Mouse (Mus musculus) erythroblast, embryonic 14.5 days (primary cell): ENCODE measurements around the gene Jmy. TPM values are rescaled to one million over a fixed set of nuclear protein-coding genes. Genes with fewer than 3 reads are reported as not detected.

Source experiments
- H3K27me3 ChIP-seq: 2 replicates; pipeline ENCODE4 v1.6.1; 2012; ENCODE audit warnings: inconsistent platforms; ENCODE audit not compliant: control insufficient read depth
- H3K36me3 ChIP-seq: 2 replicates; pipeline ENCODE4 v1.6.1; 2012; ENCODE audit warnings: mild to moderate bottlenecking, inconsistent platforms; ENCODE audit not compliant: control insufficient read depth
- H3K4me1 ChIP-seq: 2 replicates; pipeline ENCODE4 v1.6.1; 2012; ENCODE audit warnings: inconsistent platforms; ENCODE audit not compliant: control insufficient read depth
- H3K4me3 ChIP-seq: replicated peaks from 2 replicates; pipeline ENCODE3; 2012; ENCODE audit warnings: moderate library complexity, mild to moderate bottlenecking, inconsistent platforms
- H3K9me3 ChIP-seq: 2 replicates; pipeline ENCODE4 v1.6.1; 2012; ENCODE audit warnings: low read length, inconsistent platforms, mixed read lengths; ENCODE audit not compliant: control insufficient read depth
- GATA1 ChIP-seq: IDR thresholded peaks from 2 replicates; pipeline ENCODE4 v1.6.1; 2012; ENCODE audit warnings: low read length, inconsistent platforms, mixed read lengths
- TAL1 ChIP-seq: IDR thresholded peaks from 3 replicates; pipeline ENCODE4 v1.6.1; 2012; ENCODE audit warnings: low read length, inconsistent platforms, mixed read lengths
- polyA plus RNA-seq: library from polyadenylated mRNA; stranded (reverse); fragments of >175 nt; gene quantifications from 2 replicates; pipeline ENCODE4 v1.2.3, GENCODE M21; 2012

Jmy gene
- 0.64 and 0.94 TPM in 2 replicates for polyA plus RNA-seq

DNA sequence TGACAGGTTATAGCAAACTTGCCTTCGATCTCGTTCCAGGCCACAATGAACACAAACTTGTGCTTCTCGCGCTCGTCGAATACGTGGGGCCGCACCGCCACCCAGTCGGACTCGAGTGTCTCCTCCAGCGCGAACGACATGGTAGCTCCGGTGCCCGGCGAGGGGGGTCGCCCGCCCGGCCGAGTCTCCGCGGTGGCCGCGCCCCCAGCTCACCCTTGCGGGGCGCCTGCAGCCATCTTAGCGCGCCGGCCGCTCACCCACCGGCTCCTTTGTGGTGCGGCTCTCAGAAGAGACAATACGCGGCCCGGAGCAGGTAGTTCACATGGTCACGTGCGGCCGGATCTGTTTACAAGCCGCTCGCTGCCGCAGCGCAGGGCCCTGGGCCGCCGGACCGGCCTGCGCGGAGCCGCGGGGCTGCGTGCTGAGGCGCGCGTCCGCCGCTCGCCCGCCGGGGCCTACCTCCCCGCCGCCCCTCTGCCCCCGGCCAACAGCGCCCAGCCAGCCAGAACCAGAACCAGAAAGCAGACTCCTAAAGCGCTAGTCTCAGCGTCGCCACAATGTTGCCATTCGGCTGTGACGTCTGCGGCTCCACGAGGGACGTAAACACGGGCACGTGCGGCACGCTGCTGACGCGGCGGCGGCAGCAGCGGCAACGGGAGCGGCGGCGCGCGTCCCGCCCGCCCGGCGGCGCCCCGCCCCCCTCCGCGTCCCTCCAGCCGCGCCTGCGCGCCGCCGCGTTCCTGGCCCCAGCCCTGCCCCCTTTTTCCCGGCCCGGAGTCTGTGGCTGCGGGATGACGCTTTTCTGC is at the start of gene Jmy:
Gene Jmy (minus strand): TSS at position 642 of the 806 bp plus-strand sequence.
- Histone ChIP-seq H3K4me1 (peaks cover 46% of the 10 kb centered on the region), H3K27me3 (no peaks in the 10 kb centered on the region), H3K4me3 (peak within 1 kb of the TSS; percentile 100), H3K36me3 (peaks cover 18% of the 10 kb centered on the region), H3K9me3 (no peaks in the 10 kb centered on the region)
- TF ChIP-seq TAL1 (no peak), GATA1 (no peak)

DNA sequence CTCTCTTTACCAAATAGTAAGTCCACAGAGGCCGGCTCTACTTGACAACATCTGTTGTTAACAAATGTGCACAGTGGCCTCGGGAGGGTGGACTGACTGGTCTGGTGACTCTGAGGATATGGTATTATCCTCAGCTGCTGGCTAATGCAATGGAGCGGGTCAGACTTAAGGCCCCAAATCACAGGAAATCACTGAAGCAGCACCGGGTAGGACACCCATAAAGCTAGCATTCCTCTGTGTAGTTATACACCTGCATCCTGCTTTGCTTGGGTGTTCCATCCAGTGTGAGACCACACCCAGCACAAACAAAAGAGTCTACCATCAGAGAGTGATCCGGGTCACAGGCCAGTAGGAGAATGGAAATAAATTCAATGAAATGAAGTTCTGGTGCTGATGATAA is 48.0 kb upstream of the Jmy start:
- Histone ChIP-seq H3K9me3 (no peaks in the 10 kb centered on the region), H3K27me3 (no peaks in the 10 kb centered on the region), H3K4me3 (no peak overlapping the region), H3K4me1 (no peaks in the 10 kb centered on the region), H3K36me3 (no peaks in the 10 kb centered on the region)
- no peak for TF ChIP-seq TAL1
- no peak for TF ChIP-seq GATA1

DNA sequence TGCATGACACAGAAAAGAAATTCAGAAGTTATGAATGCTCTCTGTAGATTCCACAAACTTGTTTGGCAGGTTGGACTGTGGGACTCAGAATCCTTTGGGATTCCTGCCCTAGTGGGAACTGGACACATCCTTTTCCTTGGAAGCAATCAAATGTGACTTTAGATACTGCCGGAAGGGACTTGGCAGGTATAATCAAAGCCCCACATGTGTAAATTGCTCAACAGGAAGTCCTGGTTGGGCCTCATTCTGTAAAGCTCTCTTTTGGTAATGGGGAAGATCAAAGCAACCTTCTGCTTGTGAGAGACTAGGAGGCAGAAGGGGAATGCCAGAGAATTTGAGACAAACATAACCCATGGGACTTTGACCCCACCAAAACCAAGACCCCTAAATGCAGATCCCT is 46.4 kb upstream of the Jmy start:
- H3K4me3 ChIP-seq, result no peak overlapping the region
- no peaks in the 10 kb centered on the region for H3K27me3 ChIP-seq
- H3K9me3 ChIP-seq, result no peaks in the 10 kb centered on the region
- no peaks in the 10 kb centered on the region for H3K36me3 ChIP-seq
- H3K4me1 ChIP-seq, result no peaks in the 10 kb centered on the region
- no peak for TF ChIP-seq TAL1
- no peak for TF ChIP-seq GATA1

DNA sequence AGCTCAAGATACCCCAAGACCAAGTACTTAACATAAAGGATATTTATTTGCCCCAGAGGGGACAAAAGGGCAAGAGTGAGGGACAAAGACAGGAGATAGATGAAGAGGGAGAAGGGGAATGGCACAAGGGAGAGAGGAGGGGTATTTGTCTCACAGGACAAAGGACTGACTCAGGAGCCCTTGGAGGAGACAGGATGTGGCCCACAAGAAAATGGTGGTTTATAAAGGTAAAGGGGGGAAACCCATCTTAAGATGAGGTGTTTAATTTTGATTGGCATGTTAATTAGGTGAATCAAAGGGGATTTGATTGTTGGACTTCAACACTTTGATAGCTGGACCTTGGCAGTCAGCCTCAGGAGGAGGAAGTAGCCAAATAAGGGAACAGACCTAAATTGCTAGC is 44.7 kb upstream of the Jmy start:
- Histone ChIP-seq H3K36me3 (no peaks in the 10 kb centered on the region), H3K9me3 (no peaks in the 10 kb centered on the region), H3K27me3 (no peaks in the 10 kb centered on the region), H3K4me1 (no peaks in the 10 kb centered on the region), H3K4me3 (no peak overlapping the region)
- TF ChIP-seq GATA1 (no peak), TAL1 (no peak)

DNA sequence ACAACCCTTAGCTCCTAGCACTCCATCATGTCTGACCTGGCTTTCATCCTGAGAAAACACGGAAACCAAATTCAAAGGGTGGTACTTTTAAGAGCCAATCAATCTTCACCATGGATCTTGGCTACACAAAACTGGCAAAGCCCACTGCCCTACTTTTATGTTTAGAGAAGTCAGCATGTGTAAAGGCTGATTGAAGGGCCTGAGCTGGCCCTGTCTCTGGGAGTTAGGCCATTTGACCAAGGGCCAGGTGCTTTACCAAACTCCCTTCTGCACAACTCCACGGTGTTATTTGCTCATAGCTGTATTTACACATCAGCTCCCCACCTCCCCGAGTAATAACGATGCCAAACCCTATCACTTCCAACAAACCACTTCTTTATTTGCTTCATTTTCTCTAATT is 39.7 kb upstream of the Jmy start:
- TF ChIP-seq TAL1, result no peak
- no peak for TF ChIP-seq GATA1
- Histone ChIP-seq H3K36me3 (no peaks in the 10 kb centered on the region), H3K27me3 (no peaks in the 10 kb centered on the region), H3K9me3 (peaks cover under 1% of the 10 kb centered on the region; the same call in 1 of the 2 replicates), H3K4me1 (no peaks in the 10 kb centered on the region), H3K4me3 (no peak overlapping the region)

DNA sequence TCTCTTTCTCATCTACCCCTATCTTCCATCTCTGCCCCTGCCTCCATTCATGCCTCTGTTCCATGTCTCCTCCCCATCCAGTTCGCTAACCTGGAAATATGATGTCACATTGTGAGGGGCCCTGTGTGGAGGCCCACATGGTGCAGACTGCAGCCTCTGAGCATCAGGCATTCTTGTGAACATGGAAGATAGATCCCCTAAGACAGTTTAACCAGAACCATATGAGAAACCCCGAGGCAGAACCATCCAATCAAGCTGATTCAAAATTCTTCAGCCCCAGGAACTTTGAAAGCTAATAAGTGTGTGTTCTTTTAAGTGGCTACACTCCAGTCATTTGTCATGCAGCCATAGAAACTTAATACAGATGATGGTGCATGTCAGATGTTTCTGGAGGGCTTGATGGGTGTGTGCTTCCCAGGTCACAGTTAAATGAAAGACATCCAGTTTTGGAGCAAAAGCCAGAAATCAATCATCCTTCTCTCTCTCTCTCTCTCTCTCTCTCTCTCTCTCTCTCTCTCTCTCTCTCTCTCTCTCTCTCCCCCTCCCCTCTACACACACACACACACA is 19.2 kb upstream of the Jmy start:
- H3K9me3 ChIP-seq, result no peaks in the 10 kb centered on the region
- no peaks in the 10 kb centered on the region for H3K27me3 ChIP-seq
- TF ChIP-seq GATA1 (no peak), TAL1 (no peak)
- no peak overlapping the region for H3K4me3 ChIP-seq
- no peaks in the 10 kb centered on the region for H3K36me3 ChIP-seq
- H3K4me1 ChIP-seq, result no peaks in the 10 kb centered on the region; the same call in 1 of the 2 replicates

DNA sequence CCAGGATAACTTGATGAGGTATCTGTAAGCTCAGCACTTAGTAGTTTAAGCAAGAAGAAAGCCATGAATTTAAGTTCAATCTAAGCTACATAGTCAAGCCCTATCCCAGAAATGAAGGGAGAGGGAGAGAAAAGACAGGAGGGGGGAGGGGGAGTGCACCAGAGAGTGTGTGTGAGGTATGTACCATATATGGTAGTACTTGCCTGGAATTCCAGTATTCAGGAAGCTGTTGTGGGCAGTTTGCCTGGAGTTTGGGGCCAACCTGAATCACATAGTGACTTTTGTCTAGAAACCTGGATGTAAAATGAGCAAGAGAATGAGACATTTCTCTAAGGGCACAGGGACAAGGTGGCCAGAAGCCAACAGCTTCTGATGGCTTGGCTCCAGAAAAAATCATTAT is 17.6 kb upstream of the Jmy start:
- H3K4me3 ChIP-seq, result no peak overlapping the region
- H3K36me3 ChIP-seq, result no peaks in the 10 kb centered on the region
- no peaks in the 10 kb centered on the region; the same call in 1 of the 2 replicates for H3K4me1 ChIP-seq
- no peaks in the 10 kb centered on the region for H3K27me3 ChIP-seq
- H3K9me3 ChIP-seq, result no peaks in the 10 kb centered on the region
- TF ChIP-seq TAL1 (no peak), GATA1 (no peak)

DNA sequence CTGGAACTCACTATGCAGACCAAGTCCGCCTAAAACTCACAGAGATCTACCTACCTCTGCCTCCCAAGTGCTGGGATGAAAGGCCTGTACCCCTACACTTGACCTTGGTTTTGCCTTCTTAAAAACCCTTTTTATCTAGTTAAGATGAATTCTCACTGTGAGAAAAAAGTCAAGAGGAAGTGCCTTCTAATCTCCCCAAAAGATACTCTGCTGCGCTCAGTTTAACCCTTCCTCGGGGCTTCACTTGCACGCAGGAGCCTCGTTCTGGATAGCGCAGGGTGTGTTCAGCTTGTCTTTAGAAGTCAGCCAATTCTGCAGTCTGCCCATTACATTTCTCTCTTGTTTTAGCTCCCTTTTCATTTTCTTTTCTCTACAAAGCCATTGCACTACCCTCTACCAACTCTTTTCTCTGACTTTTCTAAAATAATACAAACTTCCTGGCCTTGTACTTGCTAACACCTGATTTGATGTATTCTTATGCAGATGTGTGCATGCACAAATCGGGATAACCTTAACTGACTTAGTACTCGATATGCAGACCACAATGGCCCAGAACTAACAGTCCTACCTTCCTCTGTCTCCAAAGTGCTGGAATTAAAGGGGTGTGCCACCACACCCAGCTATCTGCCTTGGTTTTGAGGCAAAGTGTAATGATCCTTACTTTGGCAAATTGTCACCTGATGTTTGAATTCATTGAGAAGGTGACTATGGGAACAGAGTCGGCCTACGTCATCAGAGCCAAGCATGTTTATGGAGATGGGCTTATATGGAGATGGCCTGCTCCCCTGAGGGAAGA is 14.6 kb upstream of the Jmy start:
- TF ChIP-seq GATA1 (no peak), TAL1 (no peak)
- Histone ChIP-seq H3K27me3 (peaks cover 2% of the 10 kb centered on the region; the same call in 1 of the 2 replicates), H3K36me3 (no peaks in the 10 kb centered on the region), H3K9me3 (no peaks in the 10 kb centered on the region), H3K4me3 (no peak overlapping the region), H3K4me1 (no peaks in the 10 kb centered on the region)
